Mouse (Mus musculus) megakaryocyte, embryonic 14.5 days (primary cell): ENCODE measurements at regions not wholly inside any gene's neighbourhood (a gene's known extent, or its start where the extent isn't known, plus 50 kb on each side); places are given as distances from the start of the nearest gene placed in this dataset.
A peak's percentile ranks its signal among the peaks of the same experiment; 100 is the strongest.

ENCODE experiments used
- H3K27me3 ChIP-seq: replicated peaks from 2 replicates; pipeline ENCODE3; 2012; ENCODE audit warnings: inconsistent platforms
- H3K36me3 ChIP-seq: replicated peaks from 2 replicates; pipeline ENCODE3; 2012; ENCODE audit warnings: low read length, inconsistent platforms, mixed read lengths
- H3K4me1 ChIP-seq: 2 replicates; pipeline ENCODE4 v1.6.1; 2012; ENCODE audit warnings: inconsistent platforms
- H3K4me3 ChIP-seq: replicated peaks from 2 replicates; pipeline ENCODE3; 2012; ENCODE audit warnings: moderate library complexity, mild to moderate bottlenecking, inconsistent platforms
- H3K9me3 ChIP-seq: 2 replicates; pipeline ENCODE4 v1.6.1; 2012; ENCODE audit warnings: inconsistent platforms
- FLI1 ChIP-seq: IDR thresholded peaks from 2 replicates; pipeline ENCODE4 v1.6.1; 2012; ENCODE audit warnings: low read length, inconsistent platforms, mixed read lengths
- GATA1 ChIP-seq: IDR thresholded peaks from 3 replicates; pipeline ENCODE4 v1.6.1; 2012; ENCODE audit warnings: mixed read lengths, low read length, inconsistent platforms, borderline replicate concordance

DNA sequence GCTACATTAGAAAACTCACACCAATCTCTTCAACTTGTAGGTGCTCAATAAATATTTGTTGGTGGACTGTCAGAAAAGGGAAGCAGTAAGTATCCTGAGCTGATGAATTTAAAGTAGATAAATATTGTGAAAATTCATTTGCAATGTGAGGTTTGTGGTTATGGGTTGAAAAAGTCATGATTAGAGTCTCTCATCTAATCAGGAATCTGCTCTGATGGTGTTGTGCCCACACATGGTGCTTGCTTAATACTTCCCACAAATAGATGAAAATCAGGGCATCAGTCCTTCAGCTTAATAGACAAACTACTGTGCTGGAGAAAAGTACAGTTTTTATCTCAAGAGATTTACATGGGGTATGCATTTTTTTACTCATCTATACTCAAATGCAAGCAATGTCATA, 59.9 kb downstream of the S1pr1 start:
- Histone ChIP-seq H3K9me3 (no peaks in the 10 kb centered on the region), H3K4me3 (no peak overlapping the region), H3K4me1 (peaks cover 70% of the 10 kb centered on the region), H3K27me3 (no peaks in the 10 kb centered on the region), H3K36me3 (no peaks in the 10 kb centered on the region)
- no peak for TF ChIP-seq GATA1
- TF ChIP-seq FLI1, result no peak

DNA sequence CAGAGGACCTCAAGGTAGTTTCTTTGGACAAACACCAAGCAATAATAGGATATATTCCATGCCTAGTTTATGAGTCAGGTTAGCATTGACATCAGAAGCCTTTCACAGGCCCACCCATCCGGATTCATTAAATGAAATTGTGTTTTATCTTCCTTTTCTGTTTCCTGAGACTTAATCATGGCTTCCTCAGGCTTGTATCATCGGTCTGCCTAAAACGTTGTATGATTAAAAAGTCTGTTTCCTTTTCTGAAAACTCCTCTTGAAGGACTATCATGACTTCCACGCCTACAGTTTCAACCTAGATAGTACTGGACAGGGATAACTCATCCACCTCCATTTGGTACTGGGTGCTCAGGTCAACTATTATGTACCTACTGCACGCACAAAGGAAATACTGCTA, 62.6 kb downstream of the S1pr1 start:
- peaks cover 60% of the 10 kb centered on the region for H3K4me1 ChIP-seq
- H3K27me3 ChIP-seq, result no peaks in the 10 kb centered on the region
- H3K4me3 ChIP-seq, result no peak overlapping the region
- H3K9me3 ChIP-seq, result no peaks in the 10 kb centered on the region
- TF ChIP-seq GATA1 (no peak), FLI1 (no peak)
- H3K36me3 ChIP-seq, result no peaks in the 10 kb centered on the region

DNA sequence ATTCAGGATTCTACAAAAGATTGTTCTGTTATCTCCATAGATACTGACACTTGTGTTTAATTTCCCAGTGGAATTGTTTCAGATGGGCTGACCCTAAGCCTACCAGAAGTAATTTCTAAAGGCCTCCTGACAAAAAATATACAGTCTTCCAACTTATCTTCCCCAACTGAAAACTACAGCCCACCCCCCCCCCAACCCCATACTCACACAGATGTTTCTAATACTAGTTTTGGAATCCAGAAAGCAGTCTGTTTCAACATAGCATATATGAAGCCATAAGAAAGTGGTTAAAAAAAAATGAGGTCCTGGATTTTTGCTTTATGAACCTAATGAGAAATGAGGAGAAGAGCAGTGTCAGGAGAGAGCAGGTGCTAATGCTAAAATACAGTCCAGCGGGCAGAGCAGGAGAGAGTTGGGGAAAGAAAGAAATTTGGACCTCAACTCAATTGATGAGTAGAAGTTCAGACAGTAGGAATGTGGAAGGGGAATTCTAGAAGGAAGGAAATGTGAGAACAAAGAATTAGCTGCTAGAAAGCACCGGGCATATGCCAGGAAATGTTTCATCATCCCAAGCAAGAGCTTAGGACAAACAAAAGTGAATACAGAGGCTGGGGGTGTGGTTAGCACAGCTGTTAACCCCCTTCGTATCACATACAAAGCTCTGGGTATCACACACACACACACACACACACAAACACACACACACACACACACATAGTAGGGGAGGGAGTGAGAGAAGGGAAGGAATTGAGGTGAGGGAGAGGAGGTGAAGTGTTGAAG, 65.3 kb downstream of the S1pr1 start:
- H3K9me3 ChIP-seq, result no peaks in the 10 kb centered on the region
- TF ChIP-seq GATA1, result no peak
- H3K36me3 ChIP-seq, result no peaks in the 10 kb centered on the region
- no peaks in the 10 kb centered on the region for H3K27me3 ChIP-seq
- no peak overlapping the region for H3K4me3 ChIP-seq
- H3K4me1 ChIP-seq, result peaks cover 78% of the 10 kb centered on the region

DNA sequence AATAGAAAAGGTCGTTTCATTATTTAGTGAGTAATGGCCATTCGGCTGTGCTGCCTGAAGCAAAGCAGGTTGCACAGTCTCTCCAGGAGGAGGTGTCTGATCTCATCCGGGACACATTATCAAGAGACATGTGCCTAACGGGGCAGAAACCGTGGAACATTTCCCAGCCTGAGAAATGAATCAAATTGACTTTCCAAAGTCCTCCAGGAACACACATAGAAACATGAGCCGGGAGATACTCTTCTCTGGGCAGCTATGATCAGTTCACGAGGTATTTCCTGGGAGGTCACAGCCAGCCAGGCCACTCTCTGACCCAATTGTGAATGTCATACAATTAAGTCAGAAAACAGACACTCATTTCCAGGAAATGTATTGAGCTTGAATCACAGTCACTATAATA, 67.9 kb downstream of the S1pr1 start:
- peaks cover 72% of the 10 kb centered on the region for H3K4me1 ChIP-seq
- H3K4me3 ChIP-seq, result no peak overlapping the region
- TF ChIP-seq FLI1 (no peak), GATA1 (no peak)
- H3K9me3 ChIP-seq, result no peaks in the 10 kb centered on the region
- no peaks in the 10 kb centered on the region for H3K27me3 ChIP-seq
- no peaks in the 10 kb centered on the region for H3K36me3 ChIP-seq

DNA sequence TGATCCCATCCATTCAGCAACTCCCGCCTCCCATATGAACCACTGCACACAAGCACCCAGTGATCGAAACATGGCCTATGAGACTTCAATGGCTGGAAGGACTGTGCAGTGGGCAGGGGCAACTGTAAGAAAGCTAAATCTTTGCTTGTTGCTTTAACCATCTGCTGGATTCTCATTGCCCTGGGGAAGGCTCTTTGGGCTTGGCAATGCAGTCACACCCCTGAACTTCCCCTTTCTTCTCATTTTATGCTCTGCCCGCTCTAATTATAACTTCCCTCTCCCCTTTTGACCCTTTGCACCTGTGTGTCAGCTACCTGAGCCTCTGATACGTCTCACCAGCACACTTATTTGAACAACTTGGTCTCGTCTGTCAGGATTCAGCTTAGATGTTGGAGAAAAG, 70.6 kb downstream of the S1pr1 start:
- Histone ChIP-seq H3K4me1 (peaks cover 67% of the 10 kb centered on the region), H3K27me3 (no peaks in the 10 kb centered on the region), H3K36me3 (peaks cover 9% of the 10 kb centered on the region), H3K4me3 (no peak overlapping the region), H3K9me3 (peaks cover 7% of the 10 kb centered on the region; the same call in 1 of the 2 replicates)
- TF ChIP-seq FLI1 (no peak), GATA1 (no peak)

DNA sequence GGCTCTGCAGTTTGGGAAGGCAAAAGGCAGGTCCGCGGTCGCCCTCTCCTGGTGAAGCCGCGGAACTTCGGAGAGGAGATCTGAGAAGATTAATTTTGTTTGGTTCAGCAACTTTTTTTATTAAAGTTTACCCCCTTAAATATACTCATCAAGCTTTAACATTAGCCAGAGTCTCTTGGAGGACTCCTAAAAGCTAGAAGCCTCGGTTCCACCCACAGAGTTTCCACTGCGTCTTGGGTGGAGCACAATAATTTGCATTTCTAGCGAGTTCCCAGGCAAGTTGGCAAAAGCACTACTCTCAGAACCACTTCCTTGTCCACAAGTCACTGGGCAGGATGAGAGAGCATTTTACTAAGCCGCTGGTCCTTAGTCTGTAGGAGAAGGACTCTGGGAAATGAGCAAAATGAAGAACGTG, 72.0 kb downstream of the S1pr1 start:
- peaks cover 79% of the 10 kb centered on the region for H3K4me1 ChIP-seq
- H3K4me3 ChIP-seq, result peak overlapping the region; percentile 92
- no peaks in the 10 kb centered on the region for H3K27me3 ChIP-seq
- H3K9me3 ChIP-seq, result peaks cover 11% of the 10 kb centered on the region; the same call in 1 of the 2 replicates
- TF ChIP-seq FLI1 (no peak), GATA1 (no peak)
- H3K36me3 ChIP-seq, result peaks cover 15% of the 10 kb centered on the region

DNA sequence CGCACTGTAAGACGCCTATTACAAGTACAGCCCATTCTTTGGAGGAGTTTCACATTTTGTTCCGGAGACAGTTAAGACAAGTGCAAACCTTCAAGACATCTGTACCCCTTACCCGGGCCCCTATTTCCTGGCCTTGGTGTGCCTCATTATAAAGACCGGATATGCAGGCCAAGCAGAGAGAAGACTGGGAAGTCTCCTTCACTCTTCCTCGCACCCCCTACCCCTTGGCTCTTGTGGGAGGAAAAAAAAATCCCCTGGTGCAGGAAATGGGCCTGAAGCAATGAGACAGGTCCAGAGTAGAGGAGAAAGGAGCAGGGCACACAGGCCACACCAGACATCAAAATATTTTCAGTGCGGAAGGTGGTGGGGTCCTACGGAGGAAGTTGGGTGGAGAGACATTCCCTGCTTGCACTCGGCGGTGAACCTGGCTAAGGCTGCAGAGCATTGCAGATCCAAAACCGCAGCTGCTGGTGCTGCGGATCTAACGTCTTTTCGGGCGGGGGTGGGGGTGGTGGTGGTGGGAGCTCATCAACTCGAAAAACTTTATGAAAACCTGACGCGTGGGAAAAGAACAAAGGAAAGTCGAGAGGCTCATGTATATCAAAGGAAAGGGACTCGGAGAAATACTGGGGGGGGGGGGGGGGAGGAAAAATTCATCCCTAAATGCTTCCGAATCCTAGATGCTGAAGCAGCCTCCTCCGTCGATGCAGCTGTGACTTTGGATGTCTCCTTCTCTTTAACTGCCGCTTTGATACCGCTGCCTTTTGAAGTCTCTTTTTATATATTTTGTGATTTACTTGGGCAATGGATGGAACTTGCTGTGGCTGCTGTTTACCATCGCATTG, 72.6 kb downstream of the S1pr1 start:
- Histone ChIP-seq H3K9me3 (peaks cover 11% of the 10 kb centered on the region; the same call in 1 of the 2 replicates), H3K4me3 (peak overlapping the region; percentile 92), H3K27me3 (no peaks in the 10 kb centered on the region), H3K4me1 (peaks cover 83% of the 10 kb centered on the region), H3K36me3 (peaks cover 15% of the 10 kb centered on the region)
- TF ChIP-seq GATA1, result no peak
- no peak for TF ChIP-seq FLI1

DNA sequence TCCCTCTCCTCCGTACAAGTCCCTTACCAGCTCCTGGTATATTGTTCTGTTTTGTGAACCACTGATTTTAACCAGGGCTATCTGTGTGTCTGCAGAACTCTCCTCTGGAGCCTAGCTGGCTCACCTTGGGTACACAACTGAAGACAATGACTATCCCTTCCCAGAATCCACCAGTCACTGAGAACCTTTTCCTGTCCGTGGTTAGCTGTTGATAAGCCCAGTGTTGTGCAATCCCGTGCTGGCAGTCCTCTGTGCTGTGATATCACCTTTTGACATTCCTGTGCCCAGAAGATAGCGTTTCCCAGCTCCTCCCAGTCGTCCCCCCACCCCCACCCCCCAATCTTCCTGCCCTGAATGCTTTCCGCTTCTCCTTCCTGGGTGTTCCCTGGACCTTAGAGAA, 73.5 kb downstream of the S1pr1 start:
- Histone ChIP-seq H3K27me3 (no peaks in the 10 kb centered on the region), H3K4me1 (peaks cover 83% of the 10 kb centered on the region), H3K4me3 (peak overlapping the region; percentile 92), H3K36me3 (peaks cover 21% of the 10 kb centered on the region), H3K9me3 (peaks cover 11% of the 10 kb centered on the region; the same call in 1 of the 2 replicates)
- TF ChIP-seq FLI1 (no peak), GATA1 (peak; percentile 68; the same call in 1 of the 3 replicates)

DNA sequence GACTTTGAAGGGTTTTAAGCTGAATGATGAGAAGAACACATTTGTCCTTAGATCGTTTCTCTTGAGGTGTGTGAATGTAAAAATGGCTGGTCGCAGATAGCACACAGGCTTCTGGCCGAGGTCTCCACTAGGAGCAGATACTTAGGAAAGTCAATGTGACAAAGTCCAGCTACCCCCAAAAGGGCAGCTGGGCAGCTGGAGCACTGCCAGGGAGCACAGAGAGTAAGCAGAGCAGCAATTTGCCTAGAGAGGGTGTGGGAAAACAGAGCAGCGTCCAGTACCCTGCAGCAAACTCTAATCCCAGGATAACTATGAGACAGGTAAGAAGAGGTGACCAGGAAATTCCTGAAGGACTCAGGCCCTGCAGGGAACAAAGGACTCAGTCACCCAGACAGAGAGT, 79.4 kb downstream of the S1pr1 start:
- H3K36me3 ChIP-seq, result peaks cover 22% of the 10 kb centered on the region
- H3K4me1 ChIP-seq, result peaks cover 73% of the 10 kb centered on the region
- H3K4me3 ChIP-seq, result no peak overlapping the region
- H3K27me3 ChIP-seq, result no peaks in the 10 kb centered on the region
- peaks cover 11% of the 10 kb centered on the region; the same call in 1 of the 2 replicates for H3K9me3 ChIP-seq
- TF ChIP-seq GATA1, result no peak
- no peak for TF ChIP-seq FLI1

DNA sequence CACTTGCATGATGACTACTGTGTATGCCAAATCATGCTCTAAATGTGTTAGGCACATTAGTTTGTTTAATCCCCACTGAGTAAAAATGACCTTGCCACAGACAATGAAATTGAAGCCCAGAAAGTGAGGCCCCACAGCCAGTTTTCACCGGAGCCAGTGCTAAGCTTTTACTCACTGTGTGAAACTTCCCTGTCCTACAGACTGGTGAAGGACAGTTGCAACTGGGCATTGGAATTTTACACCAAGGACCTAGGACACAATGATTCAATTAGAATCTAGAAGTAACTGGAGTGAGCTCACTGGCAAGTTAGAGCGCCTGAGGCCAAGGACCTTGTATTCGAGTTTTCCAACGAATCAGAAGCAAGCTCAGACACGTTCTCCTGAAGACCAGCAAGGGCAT, 79.8 kb downstream of the S1pr1 start:
- Histone ChIP-seq H3K36me3 (peaks cover 21% of the 10 kb centered on the region), H3K4me1 (peaks cover 73% of the 10 kb centered on the region), H3K27me3 (no peaks in the 10 kb centered on the region), H3K9me3 (peaks cover 11% of the 10 kb centered on the region; the same call in 1 of the 2 replicates), H3K4me3 (no peak overlapping the region)
- no peak for TF ChIP-seq GATA1
- no peak for TF ChIP-seq FLI1
